Mouse (Mus musculus) liver, embryonic 11.5 days (tissue): ENCODE results near the gene Agbl4. TPM values are rescaled to one million over a fixed set of nuclear protein-coding genes. Genes with fewer than 3 reads are reported as not detected.

Experiments
- ATAC-seq: fragments of 200-750 bp; cut with Nextera tagmentation; replicated peaks from 2 replicates; pipeline ENCODE4 v1.8.0; 2017; ENCODE audit warnings: moderate number of reproducible peaks, mild to moderate bottlenecking, moderate TSS enrichment, moderate library complexity; ENCODE audit not compliant: low FRiP score
- DNase-seq: peaks from one replicate; pipeline ENCODE4 v3.0.0-alpha.2; 2017; ENCODE audit warnings: low spot score
- H3K27ac ChIP-seq: fragments of 300-500 bp; sonication (generic); 2 replicates; pipeline ENCODE4 v1.5.1; 2014; ENCODE audit warnings: mild to moderate bottlenecking, low read depth, low read length, control low read depth
- H3K27me3 ChIP-seq: fragments of 300-500 bp; sonication (generic); replicated peaks from 2 replicates; pipeline ENCODE4 v1.6.1; 2014; ENCODE audit warnings: low read length, mixed read lengths; ENCODE audit not compliant: control insufficient read depth, insufficient read depth
- H3K36me3 ChIP-seq: fragments of 300-500 bp; sonication (generic); 2 replicates; pipeline ENCODE4 v1.6.1; 2014; ENCODE audit warnings: mild to moderate bottlenecking, low read length, moderate library complexity, mixed read lengths; ENCODE audit not compliant: control insufficient read depth, insufficient read depth
- H3K4me1 ChIP-seq: fragments of 300-500 bp; sonication (generic); replicated peaks from 2 replicates; pipeline ENCODE4 v1.6.1; 2014; ENCODE audit warnings: low read length, mixed read lengths; ENCODE audit not compliant: control insufficient read depth, insufficient read depth
- H3K4me2 ChIP-seq: fragments of 300-500 bp; sonication (generic); 2 replicates; pipeline ENCODE4 v1.6.1; 2014; ENCODE audit warnings: mild to moderate bottlenecking, control low read depth, moderate library complexity
- H3K4me3 ChIP-seq: fragments of 300-500 bp; sonication (generic); 2 replicates; pipeline ENCODE4 v1.5.1; 2014; ENCODE audit warnings: low read depth, low read length, control low read depth
- H3K9ac ChIP-seq: fragments of 300-500 bp; sonication (generic); 2 replicates; pipeline ENCODE4 v1.6.1; 2014; ENCODE audit warnings: low read depth, low read length, control low read depth
- H3K9me3 ChIP-seq: fragments of 300-500 bp; sonication (generic); 2 replicates; pipeline ENCODE4 v1.6.1; 2016; ENCODE audit warnings: low read length, inconsistent platforms, mixed read lengths; ENCODE audit not compliant: control insufficient read depth
- WGBS: fragments of 180-500 bp; shearing (Covaris S2); extraction: QIAGEN DNeasy Blood & Tissue Kit; methylation state at CpG from one replicate; pipeline ENCODE4 v1.1.7; 2014; 5-methylcytosine and 5-hydroxymethylcytosine counted together
- polyA plus RNA-seq: library from polyadenylated mRNA; unstranded; fragments of >200 nt; fragmentation: Nextera tagmentation; extraction: Ambion mirVana; gene quantifications from 2 replicates; pipeline ENCODE4 v1.2.1, GENCODE M21; 2014

The Agbl4 gene
- not detected in 2 replicates for polyA plus RNA-seq

GRCm38 (mm10) chr4:110397618-110398045 lies at the start of gene Agbl4:
TSS of gene Agbl4 (plus strand) at chr4:110397661.
- no peaks in the 10 kb centered on the region for H3K36me3 ChIP-seq
- no peaks in the 10 kb centered on the region for H3K27me3 ChIP-seq
- WGBS: 1% methylated on average over 27 of the region's 27 CpGs
- DNase-seq: peak; percentile 61
- peak; percentile 91 for ATAC-seq
- H3K4me1 ChIP-seq: no peaks in the 10 kb centered on the region
- no peaks in the 10 kb centered on the region for H3K9me3 ChIP-seq
- H3K27ac ChIP-seq: no peak within 1 kb of the TSS
- H3K4me3 ChIP-seq: peak within 1 kb of the TSS; percentile 42
- peak within 1 kb of the TSS; percentile 58 for H3K4me2 ChIP-seq
- H3K9ac ChIP-seq: no peak within 1 kb of the TSS

- DNase-seq (no peak), ATAC-seq (peak; percentile 17)
- Histone ChIP-seq H3K4me1 (no peaks in the 10 kb centered on the region), H3K9ac (peak overlapping the region; percentile 61), H3K36me3 (no peaks in the 10 kb centered on the region), H3K27ac (no peak overlapping the region), H3K4me2 (peak overlapping the region; percentile 79), H3K9me3 (no peaks in the 10 kb centered on the region), H3K4me3 (peak overlapping the region; percentile 56), H3K27me3 (0 out of 2 replicates have a peak, but pooled peaks cover 3% of the 10 kb centered on the region)
- 13% methylated on average over 6 of the region's 6 CpGs for whole genome bisulfite sequencing
Observed at GRCm38 (mm10) chr4:110350856-110351177, 46.6 kb upstream of the Agbl4 start.

GRCm38 (mm10) chr4:110351178-110352000 lies 46.1 kb upstream of the Agbl4 start, which contains the start of gene Elavl4:
TSS of gene Elavl4 (minus strand) at chr4:110351909.
- peak; percentile 86 for ATAC-seq
- H3K36me3 ChIP-seq: no peaks in the 10 kb centered on the region
- peak; percentile 84 for DNase-seq
- H3K4me3 ChIP-seq: peak within 1 kb of the TSS; percentile 56
- WGBS: under 1% methylated on average over 68 of the region's 75 CpGs
- 0 out of 2 replicates have a peak, but pooled peaks cover 3% of the 10 kb centered on the region for H3K27me3 ChIP-seq
- H3K4me2 ChIP-seq: peak within 1 kb of the TSS; percentile 79
- peak within 1 kb of the TSS; percentile 61 for H3K9ac ChIP-seq
- H3K27ac ChIP-seq: no peak within 1 kb of the TSS; the same call in 1 of the 2 replicates
- no peaks in the 10 kb centered on the region for H3K4me1 ChIP-seq
- H3K9me3 ChIP-seq: no peaks in the 10 kb centered on the region

- H3K27ac ChIP-seq: no peak overlapping the region
- 11% methylated on average over 5 of the region's 5 CpGs for WGBS
- peak; percentile 37 for ATAC-seq
- H3K4me1 ChIP-seq: no peaks in the 10 kb centered on the region
- H3K9me3 ChIP-seq: no peaks in the 10 kb centered on the region
- H3K36me3 ChIP-seq: no peaks in the 10 kb centered on the region
- peak overlapping the region; percentile 79 for H3K4me2 ChIP-seq
- peak overlapping the region; percentile 61 for H3K9ac ChIP-seq
- DNase-seq: no peak
- H3K27me3 ChIP-seq: 0 out of 2 replicates have a peak, but pooled peaks cover 3% of the 10 kb centered on the region
- H3K4me3 ChIP-seq: peak overlapping the region; percentile 56
Observed at GRCm38 (mm10) chr4:110352001-110352369, 45.5 kb upstream of the Agbl4 start.

- ATAC-seq (no peak), DNase-seq (no peak)
- no peaks in the 10 kb centered on the region for H3K4me1 ChIP-seq
- no peak overlapping the region for H3K4me3 ChIP-seq
- no peak overlapping the region for H3K4me2 ChIP-seq
- H3K9ac ChIP-seq: no peak overlapping the region
- no peaks in the 10 kb centered on the region for H3K36me3 ChIP-seq
- no peaks in the 10 kb centered on the region for H3K9me3 ChIP-seq
- no peaks in the 10 kb centered on the region for H3K27me3 ChIP-seq
- no peak overlapping the region for H3K27ac ChIP-seq
- WGBS: 62% methylated on average over 2 of the region's 2 CpGs
Observed at GRCm38 (mm10) chr4:110360568-110360967, 36.9 kb upstream of the Agbl4 start.

- H3K4me2 ChIP-seq: no peak overlapping the region
- H3K4me3 ChIP-seq: no peak overlapping the region
- DNase-seq: no peak
- no peaks in the 10 kb centered on the region for H3K9me3 ChIP-seq
- H3K27me3 ChIP-seq: no peaks in the 10 kb centered on the region
- H3K9ac ChIP-seq: no peak overlapping the region
- 80% methylated on average over 5 of the region's 5 CpGs for WGBS
- ATAC-seq: no peak
- H3K27ac ChIP-seq: no peak overlapping the region
- no peaks in the 10 kb centered on the region for H3K4me1 ChIP-seq
- no peaks in the 10 kb centered on the region for H3K36me3 ChIP-seq
Observed at GRCm38 (mm10) chr4:110396221-110396620, 1.2 kb upstream of the Agbl4 start.

GRCm38 (mm10) chr4:110420306-110420705 lies 22.8 kb downstream of the Agbl4 start:
- no peaks in the 10 kb centered on the region for H3K27me3 ChIP-seq
- H3K4me2 ChIP-seq: no peak overlapping the region
- no peak overlapping the region for H3K27ac ChIP-seq
- no peaks in the 10 kb centered on the region for H3K9me3 ChIP-seq
- H3K4me1 ChIP-seq: no peaks in the 10 kb centered on the region
- H3K9ac ChIP-seq: no peak overlapping the region
- ATAC-seq (no peak), DNase-seq (no peak)
- no peak overlapping the region for H3K4me3 ChIP-seq
- no peaks in the 10 kb centered on the region for H3K36me3 ChIP-seq
- WGBS: 60% methylated on average over 2 of the region's 2 CpGs

GRCm38 (mm10) chr4:110427653-110428052 lies 30.2 kb downstream of the Agbl4 start:
- H3K9me3 ChIP-seq: no peaks in the 10 kb centered on the region
- no peak overlapping the region for H3K4me3 ChIP-seq
- no peak overlapping the region for H3K9ac ChIP-seq
- H3K27ac ChIP-seq: no peak overlapping the region
- no peak for DNase-seq
- H3K27me3 ChIP-seq: no peaks in the 10 kb centered on the region
- H3K4me2 ChIP-seq: no peak overlapping the region
- no peaks in the 10 kb centered on the region for H3K36me3 ChIP-seq
- ATAC-seq: no peak
- H3K4me1 ChIP-seq: no peaks in the 10 kb centered on the region

GRCm38 (mm10) chr4:110494371-110494770 lies 96.9 kb downstream of the Agbl4 start:
- Histone ChIP-seq H3K9me3 (no peaks in the 10 kb centered on the region), H3K4me2 (no peak overlapping the region), H3K9ac (no peak overlapping the region), H3K27me3 (no peaks in the 10 kb centered on the region), H3K27ac (no peak overlapping the region), H3K36me3 (no peaks in the 10 kb centered on the region), H3K4me1 (no peaks in the 10 kb centered on the region), H3K4me3 (no peak overlapping the region)
- WGBS: 19% methylated on average over 1 of the region's 1 CpGs
- ATAC-seq (no peak), DNase-seq (no peak)
